Mouse (Mus musculus) hindbrain, embryonic 14.5 days (tissue): ENCODE data around the gene Saysd1. TPM values are rescaled to one million over a fixed set of nuclear protein-coding genes. Genes with fewer than 3 reads are reported as not detected.

Source experiments
- ATAC-seq: fragments of 200-750 bp; cut with Nextera tagmentation; 2 replicates; pipeline ENCODE4 v1.8.0; 2017; ENCODE audit warnings: moderate number of reproducible peaks, mild to moderate bottlenecking, moderate TSS enrichment, moderate library complexity; ENCODE audit not compliant: low FRiP score
- DNase-seq: peaks from one replicate; pipeline ENCODE4 v3.0.0-alpha.2; 2015; ENCODE audit warnings: low spot score
- H3K27ac ChIP-seq: fragments of 300-500 bp; sonication (generic); 2 replicates; pipeline ENCODE4 v1.5.1; 2014; ENCODE audit warnings: mild to moderate bottlenecking, moderate library complexity
- H3K27me3 ChIP-seq: fragments of 300-500 bp; sonication (generic); 2 replicates; pipeline ENCODE4 v1.6.1; 2014; ENCODE audit warnings: mild to moderate bottlenecking, low read length, mixed read lengths; ENCODE audit not compliant: control insufficient read depth, insufficient read depth
- H3K36me3 ChIP-seq: fragments of 300-500 bp; sonication (generic); replicated peaks from 2 replicates; pipeline ENCODE4 v1.6.1; 2014; ENCODE audit not compliant: control insufficient read depth, insufficient read depth
- H3K4me1 ChIP-seq: fragments of 300-500 bp; sonication (generic); replicated peaks from 2 replicates; pipeline ENCODE4 v1.6.1; 2014; ENCODE audit warnings: antibody characterized with exemption, low read length, mixed read lengths; ENCODE audit not compliant: control insufficient read depth, insufficient read depth
- H3K4me2 ChIP-seq: fragments of 300-500 bp; sonication (generic); replicated peaks from 2 replicates; pipeline ENCODE4 v1.6.1; 2014; ENCODE audit warnings: mild to moderate bottlenecking, moderate library complexity
- H3K4me3 ChIP-seq: fragments of 300-500 bp; sonication (generic); replicated peaks from 2 replicates; pipeline ENCODE4 v1.5.1; 2014; ENCODE audit warnings: mild to moderate bottlenecking, low read length
- H3K9ac ChIP-seq: fragments of 300-500 bp; sonication (generic); 2 replicates; pipeline ENCODE4 v1.6.1; 2014
- H3K9me3 ChIP-seq: fragments of 300-500 bp; sonication (generic); 2 replicates; pipeline ENCODE4 v1.6.1; 2016; ENCODE audit warnings: low read length; ENCODE audit not compliant: control insufficient read depth
- WGBS: fragments of 180-500 bp; shearing (Covaris S2); extraction: QIAGEN DNeasy Blood & Tissue Kit; methylation state at CpG from one replicate; pipeline ENCODE4 v1.1.7; 2014; 5-methylcytosine and 5-hydroxymethylcytosine counted together
- polyA plus RNA-seq: library from polyadenylated mRNA; unstranded; fragments of >200 nt; fragmentation: Nextera tagmentation; extraction: Ambion mirVana; gene quantifications from 2 replicates; pipeline ENCODE4 v1.2.1, GENCODE M21; 2014

The Saysd1 gene
- polyA plus RNA-seq, 1 experiment from 2014 or later, result 11.1 TPM

GRCm38 (mm10) chr14:20098061-20098460, 40.3 kb downstream of the Saysd1 start:
- Histone ChIP-seq H3K4me2 (no peak overlapping the region), H3K9me3 (no peaks in the 10 kb centered on the region), H3K9ac (no peak overlapping the region), H3K4me1 (no peaks in the 10 kb centered on the region), H3K4me3 (no peak overlapping the region), H3K27ac (no peak overlapping the region), H3K27me3 (no peaks in the 10 kb centered on the region), H3K36me3 (no peaks in the 10 kb centered on the region)
- ATAC-seq, result no peak
- no peak for DNase-seq
- 74% methylated on average over 5 of the region's 5 CpGs for WGBS

GRCm38 (mm10) chr14:20094942-20095341, 43.4 kb downstream of the Saysd1 start:
- H3K27me3 ChIP-seq, result 0 out of 2 replicates have a peak, but pooled peaks cover 3% of the 10 kb centered on the region
- no peaks in the 10 kb centered on the region for H3K4me1 ChIP-seq
- no peak for DNase-seq
- no peak overlapping the region for H3K9ac ChIP-seq
- H3K27ac ChIP-seq, result no peak overlapping the region
- H3K36me3 ChIP-seq, result no peaks in the 10 kb centered on the region
- WGBS, result 67% methylated on average over 5 of the region's 5 CpGs
- ATAC-seq, result no peak
- no peak overlapping the region for H3K4me3 ChIP-seq
- no peaks in the 10 kb centered on the region for H3K9me3 ChIP-seq
- H3K4me2 ChIP-seq, result no peak overlapping the region

- H3K27me3 ChIP-seq, result 0 out of 2 replicates have a peak, but pooled peaks cover 3% of the 10 kb centered on the region
- DNase-seq (peak; percentile 42), ATAC-seq (no peak)
- no peak overlapping the region for H3K4me2 ChIP-seq
- H3K9me3 ChIP-seq, result no peaks in the 10 kb centered on the region
- H3K27ac ChIP-seq, result no peak overlapping the region
- H3K4me1 ChIP-seq, result no peaks in the 10 kb centered on the region
- no peaks in the 10 kb centered on the region for H3K36me3 ChIP-seq
- H3K9ac ChIP-seq, result no peak overlapping the region
- WGBS, result 25% methylated on average over 7 of the region's 7 CpGs
- no peak overlapping the region for H3K4me3 ChIP-seq
These were observed 44.8 kb downstream of the Saysd1 start for GRCm38 (mm10) chr14:20093493-20093892.

- Histone ChIP-seq H3K9ac (no peak overlapping the region), H3K27me3 (no peaks in the 10 kb centered on the region), H3K4me1 (peaks cover 11% of the 10 kb centered on the region), H3K36me3 (no peaks in the 10 kb centered on the region), H3K4me2 (no peak overlapping the region), H3K9me3 (no peaks in the 10 kb centered on the region), H3K4me3 (no peak overlapping the region), H3K27ac (no peak overlapping the region)
- ATAC-seq, result no peak
- DNase-seq, result no peak
These were observed 54.0 kb downstream of the Saysd1 start for GRCm38 (mm10) chr14:20084335-20084734.

- no peaks in the 10 kb centered on the region for H3K36me3 ChIP-seq
- peaks cover 11% of the 10 kb centered on the region for H3K4me1 ChIP-seq
- DNase-seq, result peak; percentile 95
- H3K9ac ChIP-seq, result peak overlapping the region; percentile 88
- ATAC-seq, result peak; percentile 98
- H3K27me3 ChIP-seq, result no peaks in the 10 kb centered on the region
- H3K4me2 ChIP-seq, result peak overlapping the region; percentile 68
- no peaks in the 10 kb centered on the region for H3K9me3 ChIP-seq
- H3K4me3 ChIP-seq, result peak overlapping the region; percentile 63
- H3K27ac ChIP-seq, result peak overlapping the region; percentile 97
- 2% methylated on average over 56 of the region's 56 CpGs for WGBS
These were observed 55.6 kb downstream of the Saysd1 start for GRCm38 (mm10) chr14:20082536-20083325.

GRCm38 (mm10) chr14:20081937-20082533, 56.3 kb downstream of the Saysd1 start:
- Histone ChIP-seq H3K27ac (peak overlapping the region; percentile 97), H3K4me3 (peak overlapping the region; percentile 63), H3K4me1 (peaks cover 11% of the 10 kb centered on the region), H3K4me2 (peak overlapping the region; percentile 68), H3K36me3 (0 out of 2 replicates have a peak, but pooled peaks cover 3% of the 10 kb centered on the region), H3K27me3 (no peaks in the 10 kb centered on the region), H3K9me3 (no peaks in the 10 kb centered on the region), H3K9ac (peak overlapping the region; percentile 88)
- DNase-seq (no peak), ATAC-seq (peak; percentile 2; the same call in 1 of the 2 replicates)
- 76% methylated on average over 5 of the region's 5 CpGs for WGBS

GRCm38 (mm10) chr14:20081084-20081483, 57.2 kb downstream of the Saysd1 start:
- no peak overlapping the region for H3K4me3 ChIP-seq
- H3K9me3 ChIP-seq, result no peaks in the 10 kb centered on the region
- peaks cover 11% of the 10 kb centered on the region for H3K4me1 ChIP-seq
- H3K27ac ChIP-seq, result no peak overlapping the region
- H3K9ac ChIP-seq, result 0 out of 2 replicates have a peak overlapping the region, but pooled peaks have one; percentile 88
- H3K27me3 ChIP-seq, result no peaks in the 10 kb centered on the region
- WGBS, result 93% methylated on average over 1 of the region's 1 CpGs
- H3K4me2 ChIP-seq, result no peak overlapping the region
- ATAC-seq, result no peak
- H3K36me3 ChIP-seq, result 0 out of 2 replicates have a peak, but pooled peaks cover 3% of the 10 kb centered on the region
- DNase-seq, result no peak

GRCm38 (mm10) chr14:20077181-20077580, 61.2 kb downstream of the Saysd1 start:
- H3K9ac ChIP-seq, result no peak overlapping the region
- H3K36me3 ChIP-seq, result 0 out of 2 replicates have a peak, but pooled peaks cover 3% of the 10 kb centered on the region
- no peaks in the 10 kb centered on the region for H3K9me3 ChIP-seq
- DNase-seq (no peak), ATAC-seq (no peak)
- peaks cover 7% of the 10 kb centered on the region for H3K4me1 ChIP-seq
- no peaks in the 10 kb centered on the region for H3K27me3 ChIP-seq
- no peak overlapping the region for H3K4me3 ChIP-seq
- H3K27ac ChIP-seq, result no peak overlapping the region
- no peak overlapping the region for H3K4me2 ChIP-seq
- WGBS, result 89% methylated on average over 6 of the region's 6 CpGs

- Histone ChIP-seq H3K36me3 (0 out of 2 replicates have a peak, but pooled peaks cover 3% of the 10 kb centered on the region), H3K9me3 (no peaks in the 10 kb centered on the region), H3K4me1 (no peaks in the 10 kb centered on the region), H3K9ac (no peak overlapping the region), H3K4me3 (no peak overlapping the region), H3K4me2 (no peak overlapping the region), H3K27ac (no peak overlapping the region), H3K27me3 (no peaks in the 10 kb centered on the region)
- ATAC-seq (no peak), DNase-seq (no peak)
- 95% methylated on average over 7 of the region's 7 CpGs for WGBS
These were observed 62.8 kb downstream of the Saysd1 start for GRCm38 (mm10) chr14:20075544-20075943.
